Mouse (Mus musculus) left cerebral cortex, postnatal 10 days (tissue): Measurements from ENCODE around the gene Daglb. TPM values are rescaled to one million over a fixed set of nuclear protein-coding genes. Genes with fewer than 3 reads are reported as not detected.
A peak's percentile ranks its signal among the peaks of the same experiment; 100 is the strongest.

Experiments
- DNase-seq, 2 experiments: peaks; one replicate each; pipeline ENCODE4 v3.0.0; 2021 to 2022; ENCODE audit warnings: low spot score in 2 of 2, mixed read lengths in 1 of 2; ENCODE audit errors: extremely low spot score in 1 of 2
- intact Hi-C: fragments of 180-260 bp; cut with DNase I; formaldehyde crosslinking; loops from one replicate; pipeline ENCODE4 v1.15.1; 2025
- total RNA-seq, 2 experiments: library from RNA; stranded (reverse); gene quantifications; 2 replicates each; pipeline ENCODE4 v1.2.3; 2021

The Daglb gene
- total RNA-seq, 2 experiments from 2014 or later = 20.2 to 21.8 TPM

- peak; percentile 94 to 95 for DNase-seq
- intact Hi-C loops = loop anchor here (10.0 kb wide), 1 partner anchor 114 kb away; no protein-coding TSS in a partner anchor
These were observed 84.0 kb downstream of the Daglb start for GRCm38 (mm10) chr5:143548401-143548846.

GRCm38 (mm10) chr5:143548922-143549321 is 84.5 kb downstream of the Daglb start:
- intact Hi-C loops = loop anchor here (10.0 kb wide), 1 partner anchor 114 kb away; no protein-coding TSS in a partner anchor

GRCm38 (mm10) chr5:143552911-143553310 is 88.5 kb downstream of the Daglb start:
- intact Hi-C loops = no loop called here
- peak in 1 of 2 experiments; percentile 40 for DNase-seq

More at GRCm38 (mm10) chr5:143548922-143549321, 84.5 kb downstream of the Daglb start:
- peak in 1 of 2 experiments; percentile 41 for DNase-seq

GRCm38 (mm10) chr5:143555233-143555632 is 90.8 kb downstream of the Daglb start:
- no peak for DNase-seq
- intact Hi-C loops = no loop called here

Other genes starting within 250 kb of the Daglb start
- gene Spdye4a, start 237.7 kb upstream of the Daglb start, total RNA-seq = not detected
- 10 to 100 TPM; 21.8 to 26.6 TPM for gene Zfp12, start 229.4 kb upstream of the Daglb start, total RNA-seq
- gene Zfp316, start 194.6 kb upstream of the Daglb start, total RNA-seq = 10 to 100 TPM; 22.6 to 23.6 TPM
- gene Zfp853, start 171.0 kb upstream of the Daglb start, total RNA-seq = 10 to 100 TPM; 11.3 to 12.5 TPM
- 10 to 100 TPM; 20.0 to 22.1 TPM for gene E130309D02Rik, start 149.2 kb upstream of the Daglb start, total RNA-seq
- gene Zdhhc4, start 135.3 kb upstream of the Daglb start, total RNA-seq = 10 to 100 TPM; 42.5 to 42.8 TPM
- 1 to 10 TPM; 2.0 TPM for gene Grid2ip, start 107.2 kb upstream of the Daglb start, total RNA-seq
- 10 to 100 TPM; 47.2 to 47.9 TPM for gene Kdelr2, start 60.7 kb upstream of the Daglb start, total RNA-seq
- gene Rac1, start 63.5 kb downstream of the Daglb start, total RNA-seq = 100 to 1,000 TPM; 429 to 434 TPM
- 10 to 100 TPM; 67.7 to 71.2 TPM for gene Cyth3, start 157.9 kb downstream of the Daglb start, total RNA-seq